Mouse (Mus musculus): ENCODE measurements around the gene Gm4312.
"Not testable (repeated sequence)": the region's sequence is repeated elsewhere in the genome, so short reads cannot be mapped to it uniquely, and the experiment has no call there.

DNA sequence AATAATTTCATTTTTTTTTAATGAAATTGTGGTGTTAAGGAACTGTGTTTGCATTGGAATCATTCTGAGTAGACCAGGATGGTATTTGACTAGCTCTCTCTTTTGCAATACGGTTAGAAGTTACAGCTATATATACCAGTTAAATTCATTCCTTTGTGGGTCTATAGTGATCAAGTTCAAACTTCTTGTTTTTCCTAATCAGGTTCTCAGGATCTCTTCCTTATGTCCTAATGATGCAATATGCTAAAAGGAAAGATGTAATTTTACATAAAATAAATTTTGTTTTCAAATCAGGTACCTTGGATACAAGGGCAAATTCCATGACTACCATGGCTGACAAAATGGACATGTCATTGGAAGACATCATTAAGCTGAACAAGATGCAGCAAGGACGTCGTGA, 41.8 kb downstream of the Gm4312 start, which contains the start of gene Gm4302:
- TF ChIP-seq CTCF (IDR thresholded peaks at IDR 0.05; ENCODE audit: insufficient read depth, low read length); POLR2A (IDR thresholded peaks at IDR 0.05; ENCODE audit: borderline replicate concordance, extremely low read depth, low read depth, low read length): not testable (repeated sequence)

Measured in lung, adult 2 months (tissue).